Mouse (Mus musculus) forebrain, embryonic 16.5 days (tissue): ENCODE results near the gene Smr2. TPM values are rescaled to one million over a fixed set of nuclear protein-coding genes. Genes with fewer than 3 reads are reported as not detected.
"Not testable (repeated sequence)": the region's sequence is repeated elsewhere in the genome, so short reads cannot be mapped to it uniquely, and the experiment has no call there.

Source experiments
- ATAC-seq: fragments of 200-750 bp; cut with Nextera tagmentation; 2 replicates; pipeline ENCODE4 v1.8.0; 2017; ENCODE audit warnings: mild to moderate bottlenecking, moderate library complexity
- H3K27ac ChIP-seq: fragments of 300-500 bp; sonication (generic); 2 replicates; pipeline ENCODE4 v1.5.1; 2014; ENCODE audit warnings: low read length, control low read depth
- H3K27me3 ChIP-seq: fragments of 300-500 bp; sonication (generic); replicated peaks from 2 replicates; pipeline ENCODE4 v1.6.1; 2014; ENCODE audit warnings: low read length; ENCODE audit not compliant: control insufficient read depth, insufficient read depth
- H3K36me3 ChIP-seq: fragments of 300-500 bp; sonication (generic); 2 replicates; pipeline ENCODE4 v1.6.1; 2014; ENCODE audit not compliant: control insufficient read depth, insufficient read depth
- H3K4me1 ChIP-seq: fragments of 300-500 bp; sonication (generic); replicated peaks from 2 replicates; pipeline ENCODE4 v1.6.1; 2014; ENCODE audit warnings: low read length; ENCODE audit not compliant: control insufficient read depth, insufficient read depth
- H3K4me2 ChIP-seq: fragments of 300-500 bp; sonication (generic); 2 replicates; pipeline ENCODE4 v1.6.1; 2014; ENCODE audit warnings: mild to moderate bottlenecking, low read length, control low read depth
- H3K4me3 ChIP-seq: fragments of 300-500 bp; sonication (generic); replicated peaks from 2 replicates; pipeline ENCODE4 v1.5.1; 2014; ENCODE audit warnings: mild to moderate bottlenecking, low read length, control low read depth
- H3K9ac ChIP-seq: fragments of 300-500 bp; sonication (generic); replicated peaks from 2 replicates; pipeline ENCODE4 v1.6.1; 2014; ENCODE audit warnings: low read depth, low read length, control low read depth
- H3K9me3 ChIP-seq: fragments of 300-500 bp; sonication (generic); 2 replicates; pipeline ENCODE4 v1.6.1; 2016; ENCODE audit warnings: low read length; ENCODE audit not compliant: control insufficient read depth
- WGBS: fragments of 180-500 bp; shearing (Covaris S2); extraction: QIAGEN DNeasy Blood & Tissue Kit; methylation state at CpG from one replicate; pipeline ENCODE4 v1.1.7; 2014; 5-methylcytosine and 5-hydroxymethylcytosine counted together
- polyA plus RNA-seq: library from polyadenylated mRNA; unstranded; fragments of >200 nt; fragmentation: Nextera tagmentation; extraction: Ambion mirVana; gene quantifications from 2 replicates; pipeline ENCODE4 v1.2.1, GENCODE M21; 2015

Smr2 gene
- polyA plus RNA-seq = not detected in 2 replicates

DNA sequence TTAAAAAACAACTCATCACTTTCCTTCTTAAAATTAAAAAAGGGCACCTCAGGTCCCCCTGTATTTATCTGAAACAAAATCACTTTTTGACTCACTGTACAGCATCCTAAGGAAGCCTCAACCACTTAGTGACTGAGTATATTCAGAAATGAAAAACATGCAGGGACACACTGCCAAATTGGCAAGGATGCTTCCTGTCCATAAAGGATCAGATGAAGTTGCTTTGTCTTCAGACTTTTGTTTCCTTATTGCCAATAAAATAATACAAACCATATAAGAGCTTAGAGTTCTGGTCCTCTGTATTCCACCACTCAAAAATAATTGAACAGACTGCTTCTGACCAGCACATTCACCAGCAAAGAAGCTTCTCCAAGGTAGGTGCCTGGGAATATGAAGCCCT is at the start of gene Smr2:
TSS of gene Smr2 (plus strand) at position 301 of the 400 bp plus-strand sequence.
- not testable (repeated sequence) for ATAC-seq, H3K4me3 ChIP-seq, H3K4me1 ChIP-seq, H3K27ac ChIP-seq, H3K9me3 ChIP-seq, H3K36me3 ChIP-seq, H3K9ac ChIP-seq, H3K4me2 ChIP-seq, H3K27me3 ChIP-seq

DNA sequence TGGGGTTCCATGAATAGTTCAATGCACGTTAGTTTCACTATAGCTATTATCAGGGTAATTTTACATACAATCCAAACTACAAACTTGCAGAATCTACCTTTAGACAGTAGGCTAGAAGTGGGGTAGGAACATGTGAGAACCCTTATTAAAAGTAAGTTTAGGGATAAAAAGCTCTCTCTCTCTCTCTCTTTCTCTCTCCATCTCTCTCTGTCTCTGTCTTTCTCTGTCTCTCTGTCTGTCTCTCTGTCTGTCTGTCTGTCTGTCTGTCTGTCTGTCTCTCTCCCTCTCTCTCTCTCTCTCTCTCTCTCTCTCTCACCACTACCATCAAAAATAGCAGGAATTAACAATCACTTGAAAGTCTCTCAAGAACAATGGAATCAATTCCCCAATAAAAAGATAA is 25.1 kb downstream of the Smr2 start, which contains the start of gene Gm11116:
TSS of gene Gm11116 (minus strand) at position 101 of the 400 bp plus-strand sequence.
- Histone ChIP-seq H3K4me1 (no peaks in the 10 kb centered on the region), H3K4me3 (no peak within 1 kb of the TSS), H3K27ac (no peak within 1 kb of the TSS), H3K9me3 (no peaks in the 10 kb centered on the region), H3K27me3 (no peaks in the 10 kb centered on the region), H3K36me3 (no peaks in the 10 kb centered on the region), H3K9ac (no peak within 1 kb of the TSS), H3K4me2 (no peak within 1 kb of the TSS)
- ATAC-seq = no peak
- 80% methylated on average over 1 of the region's 1 CpGs for WGBS

- no peak within 1 kb of the TSS for H3K9ac ChIP-seq
- H3K4me3 ChIP-seq = no peak within 1 kb of the TSS
- no peaks in the 10 kb centered on the region for H3K4me1 ChIP-seq
- H3K27me3 ChIP-seq = no peaks in the 10 kb centered on the region
- ATAC-seq = no peak
- no peaks in the 10 kb centered on the region for H3K9me3 ChIP-seq
- no peak within 1 kb of the TSS for H3K4me2 ChIP-seq
- no peak within 1 kb of the TSS for H3K27ac ChIP-seq
- no peaks in the 10 kb centered on the region for H3K36me3 ChIP-seq
These were observed 67.6 kb downstream of the Smr2 start, which contains the start of gene Gm11115 for GRCm38 (mm10) chr5:88153999-88154398. TSS of gene Gm11115 (minus strand) at chr5:88154099.

Other genes starting within 250 kb of the Smr2 start
- not detected in 2 replicates for gene Odam, start 201.5 kb upstream of the Smr2 start, polyA plus RNA-seq
- not detected in 2 replicates for gene Csn3, start 161.0 kb upstream of the Smr2 start, polyA plus RNA-seq
- gene 2310003L06Rik, start 117.1 kb upstream of the Smr2 start, polyA plus RNA-seq = not detected in 2 replicates
- not detected in 2 replicates for gene Gm28434, start 117.0 kb upstream of the Smr2 start, polyA plus RNA-seq
- not detected in 2 replicates for gene Cabs1, start 107.1 kb upstream of the Smr2 start, polyA plus RNA-seq
- not detected in 2 replicates for gene Smr3a, start 84.0 kb upstream of the Smr2 start, polyA plus RNA-seq
- not detected in 2 replicates for gene Gm11116, start 25.0 kb downstream of the Smr2 start, polyA plus RNA-seq
- gene Gm11115, start 67.5 kb downstream of the Smr2 start, polyA plus RNA-seq = not detected in 2 replicates
- not detected in 2 replicates for gene Gm7714, start 182.4 kb downstream of the Smr2 start, polyA plus RNA-seq
- gene Prol1, start 230.8 kb downstream of the Smr2 start, polyA plus RNA-seq = not detected in 2 replicates